Mouse (Mus musculus): Measurements from ENCODE around the gene Dnah14.

The Dnah14 gene

GRCm38 (mm10) chr1:181852466-181852865 is 276.1 kb downstream of the Dnah14 start:
- DNase-seq (ENCODE audit: low read depth) = no peak

- no peak for DNase-seq (ENCODE audit: low read depth)
Measured at GRCm38 (mm10) chr1:181853081-181853736, 276.9 kb downstream of the Dnah14 start.

GRCm38 (mm10) chr1:181854829-181855228 is 278.5 kb downstream of the Dnah14 start:
- DNase-seq (ENCODE audit: low read depth) = no peak

GRCm38 (mm10) chr1:181856329-181856728 is 280.0 kb downstream of the Dnah14 start:
- no peak for DNase-seq (ENCODE audit: low read depth)

GRCm38 (mm10) chr1:181860659-181861058 is 284.3 kb downstream of the Dnah14 start:
- peak; percentile 80 for DNase-seq (ENCODE audit: low read depth)

GRCm38 (mm10) chr1:181861181-181861902 is 285.0 kb downstream of the Dnah14 start:
- no peak for DNase-seq (ENCODE audit: low read depth)

- DNase-seq (ENCODE audit: low read depth) = no peak
Measured at GRCm38 (mm10) chr1:181862676-181863374, 286.5 kb downstream of the Dnah14 start.

- DNase-seq (ENCODE audit: low read depth) = no peak
Measured at GRCm38 (mm10) chr1:181863431-181863830, 287.1 kb downstream of the Dnah14 start.
